Mouse (Mus musculus) lung, embryonic 16.5 days (tissue): ENCODE results near the gene Cyp1a1. TPM values are rescaled to one million over a fixed set of nuclear protein-coding genes. Genes with fewer than 3 reads are reported as not detected.

ENCODE experiments used
- ATAC-seq: fragments of 200-750 bp; cut with Nextera tagmentation; 2 replicates; pipeline ENCODE4 v1.8.0; 2017; ENCODE audit warnings: low read depth, mild to moderate bottlenecking, moderate library complexity
- H3K27ac ChIP-seq: fragments of 300-500 bp; sonication (generic); 2 replicates; pipeline ENCODE4 v1.5.1; 2014; ENCODE audit warnings: mild to moderate bottlenecking, control low read depth, low read length
- H3K27me3 ChIP-seq: fragments of 300-500 bp; sonication (generic); 2 replicates; pipeline ENCODE4 v1.6.1; 2014; ENCODE audit warnings: low read depth, low read length, mixed read lengths; ENCODE audit not compliant: control insufficient read depth, insufficient read depth
- H3K36me3 ChIP-seq: fragments of 300-500 bp; sonication (generic); 2 replicates; pipeline ENCODE4 v1.6.1; 2014; ENCODE audit warnings: low read length; ENCODE audit not compliant: control insufficient read depth, insufficient read depth
- H3K4me1 ChIP-seq: fragments of 300-500 bp; sonication (generic); replicated peaks from 2 replicates; pipeline ENCODE4 v1.6.1; 2014; ENCODE audit warnings: low read length, mixed read lengths; ENCODE audit not compliant: control insufficient read depth, insufficient read depth
- H3K4me2 ChIP-seq: fragments of 300-500 bp; sonication (generic); 2 replicates; pipeline ENCODE4 v1.6.1; 2014; ENCODE audit warnings: low read depth, low read length, control low read depth
- H3K4me3 ChIP-seq: fragments of 300-500 bp; sonication (generic); 2 replicates; pipeline ENCODE4 v1.5.1; 2014; ENCODE audit warnings: mild to moderate bottlenecking, low read length, control low read depth
- H3K9ac ChIP-seq: fragments of 300-500 bp; sonication (generic); 2 replicates; pipeline ENCODE4 v1.6.1; 2014; ENCODE audit warnings: low read length, control low read depth
- H3K9me3 ChIP-seq: fragments of 300-500 bp; sonication (generic); 2 replicates; pipeline ENCODE4 v1.6.1; 2016; ENCODE audit warnings: low read length; ENCODE audit not compliant: control insufficient read depth
- WGBS: fragments of 180-500 bp; shearing (Covaris S2); extraction: QIAGEN DNeasy Blood & Tissue Kit; methylation state at CpG from one replicate; pipeline ENCODE4 v1.1.7; 2014; 5-methylcytosine and 5-hydroxymethylcytosine counted together
- polyA plus RNA-seq: library from polyadenylated mRNA; unstranded; fragments of >200 nt; fragmentation: Nextera tagmentation; extraction: Ambion mirVana; gene quantifications from 2 replicates; pipeline ENCODE4 v1.2.1, GENCODE M21; 2015

Cyp1a1 gene
- polyA plus RNA-seq, 1 experiment from 2014 or later, result not detected

GRCm38 (mm10) chr9:57644442-57644943, 43.2 kb upstream of the Cyp1a1 start:
- Histone ChIP-seq H3K4me2 (peak overlapping the region; percentile 89), H3K4me3 (peak overlapping the region; percentile 91), H3K4me1 (peaks cover 44% of the 10 kb centered on the region), H3K27ac (peak overlapping the region; percentile 97), H3K36me3 (peaks cover 5% of the 10 kb centered on the region), H3K9ac (peak overlapping the region; percentile 100), H3K9me3 (no peaks in the 10 kb centered on the region), H3K27me3 (no peaks in the 10 kb centered on the region)
- peak; percentile 0; the same call in 1 of the 2 replicates for ATAC-seq
- 0% methylated on average over 18 of the region's 18 CpGs for WGBS

- Histone ChIP-seq H3K27me3 (no peaks in the 10 kb centered on the region), H3K4me1 (peaks cover 37% of the 10 kb centered on the region), H3K4me2 (peak overlapping the region; percentile 89), H3K9ac (peak overlapping the region; percentile 100), H3K4me3 (peak overlapping the region; percentile 91), H3K36me3 (peaks cover 5% of the 10 kb centered on the region), H3K27ac (peak overlapping the region; percentile 97), H3K9me3 (no peaks in the 10 kb centered on the region)
- ATAC-seq, result peak; percentile 88
- WGBS, result 0% methylated on average over 64 of the region's 85 CpGs
Measured at GRCm38 (mm10) chr9:57644944-57645893, 42.5 kb upstream of the Cyp1a1 start.

GRCm38 (mm10) chr9:57646551-57647103, 41.1 kb upstream of the Cyp1a1 start:
- no peaks in the 10 kb centered on the region for H3K27me3 ChIP-seq
- no peak for ATAC-seq
- H3K9ac ChIP-seq, result no peak overlapping the region
- WGBS, result 73% methylated on average over 12 of the region's 12 CpGs
- H3K9me3 ChIP-seq, result no peaks in the 10 kb centered on the region
- peaks cover 26% of the 10 kb centered on the region for H3K4me1 ChIP-seq
- no peak overlapping the region for H3K27ac ChIP-seq
- peaks cover 2% of the 10 kb centered on the region for H3K36me3 ChIP-seq
- H3K4me3 ChIP-seq, result no peak overlapping the region
- H3K4me2 ChIP-seq, result no peak overlapping the region

GRCm38 (mm10) chr9:57647286-57648108, 40.2 kb upstream of the Cyp1a1 start:
- Histone ChIP-seq H3K9me3 (no peaks in the 10 kb centered on the region), H3K9ac (no peak overlapping the region), H3K36me3 (no peaks in the 10 kb centered on the region), H3K27me3 (no peaks in the 10 kb centered on the region), H3K4me3 (no peak overlapping the region), H3K4me1 (peaks cover 26% of the 10 kb centered on the region), H3K27ac (no peak overlapping the region), H3K4me2 (no peak overlapping the region)
- 57% methylated on average over 4 of the region's 4 CpGs for WGBS
- no peak for ATAC-seq

- no peaks in the 10 kb centered on the region for H3K9me3 ChIP-seq
- H3K27me3 ChIP-seq, result 0 out of 2 replicates have a peak, but pooled peaks cover 3% of the 10 kb centered on the region
- H3K4me3 ChIP-seq, result no peak overlapping the region
- peaks cover 7% of the 10 kb centered on the region; the same call in 1 of the 2 replicates for H3K4me1 ChIP-seq
- no peak overlapping the region for H3K4me2 ChIP-seq
- H3K36me3 ChIP-seq, result no peaks in the 10 kb centered on the region
- no peak overlapping the region for H3K27ac ChIP-seq
- no peak overlapping the region for H3K9ac ChIP-seq
- WGBS, result 83% methylated on average over 6 of the region's 6 CpGs
- ATAC-seq, result no peak
Measured at GRCm38 (mm10) chr9:57650130-57650785, 37.5 kb upstream of the Cyp1a1 start.

GRCm38 (mm10) chr9:57650786-57651311, 36.9 kb upstream of the Cyp1a1 start:
- Histone ChIP-seq H3K4me2 (no peak overlapping the region), H3K4me3 (no peak overlapping the region), H3K36me3 (no peaks in the 10 kb centered on the region), H3K4me1 (peaks cover 6% of the 10 kb centered on the region), H3K9ac (no peak overlapping the region), H3K27me3 (0 out of 2 replicates have a peak, but pooled peaks cover 3% of the 10 kb centered on the region), H3K27ac (no peak overlapping the region), H3K9me3 (no peaks in the 10 kb centered on the region)
- 32% methylated on average over 6 of the region's 6 CpGs for WGBS
- ATAC-seq, result peak; percentile 18; the same call in 1 of the 2 replicates

- H3K4me3 ChIP-seq, result no peak overlapping the region
- no peaks in the 10 kb centered on the region for H3K36me3 ChIP-seq
- H3K4me1 ChIP-seq, result peaks cover 9% of the 10 kb centered on the region
- H3K27me3 ChIP-seq, result 0 out of 2 replicates have a peak, but pooled peaks cover 3% of the 10 kb centered on the region
- no peak overlapping the region for H3K27ac ChIP-seq
- H3K9me3 ChIP-seq, result no peaks in the 10 kb centered on the region
- ATAC-seq, result no peak
- 74% methylated on average over 9 of the region's 9 CpGs for WGBS
- no peak overlapping the region for H3K4me2 ChIP-seq
- no peak overlapping the region for H3K9ac ChIP-seq
Measured at GRCm38 (mm10) chr9:57652351-57652750, 35.4 kb upstream of the Cyp1a1 start.

- WGBS, result 58% methylated on average over 3 of the region's 3 CpGs
- Histone ChIP-seq H3K27me3 (0 out of 2 replicates have a peak, but pooled peaks cover 3% of the 10 kb centered on the region), H3K27ac (no peak overlapping the region), H3K4me2 (no peak overlapping the region), H3K4me1 (peaks cover 9% of the 10 kb centered on the region), H3K9ac (peak overlapping the region; percentile 11; the same call in 1 of the 2 replicates), H3K9me3 (no peaks in the 10 kb centered on the region), H3K36me3 (no peaks in the 10 kb centered on the region), H3K4me3 (no peak overlapping the region)
- ATAC-seq, result no peak
Measured at GRCm38 (mm10) chr9:57652855-57653254, 34.9 kb upstream of the Cyp1a1 start.
